Mouse (Mus musculus) limb, embryonic 12.5 days (tissue): ENCODE results near the gene Urad. TPM values are rescaled to one million over a fixed set of nuclear protein-coding genes. Genes with fewer than 3 reads are reported as not detected.
A peak's percentile ranks its signal among the peaks of the same experiment; 100 is the strongest.

Experiments used
- ATAC-seq: fragments of 200-750 bp; cut with Nextera tagmentation; 2 replicates; pipeline ENCODE4 v1.8.0; 2017; ENCODE audit warnings: low read depth, moderate TSS enrichment; ENCODE audit not compliant: insufficient number of reproducible peaks, insufficient read depth, low FRiP score, low TSS enrichment
- H3K27ac ChIP-seq: fragments of 300-500 bp; sonication (generic); 2 replicates; pipeline ENCODE4 v1.5.1; 2016; ENCODE audit warnings: mild to moderate bottlenecking, moderate library complexity
- H3K27me3 ChIP-seq: fragments of 300-500 bp; sonication (generic); 2 replicates; pipeline ENCODE4 v1.6.1; 2016; ENCODE audit warnings: mild to moderate bottlenecking, moderate library complexity
- H3K36me3 ChIP-seq: fragments of 300-500 bp; sonication (generic); 2 replicates; pipeline ENCODE4 v1.6.1; 2016; ENCODE audit warnings: mild to moderate bottlenecking, moderate library complexity
- H3K4me1 ChIP-seq: fragments of 300-500 bp; sonication (generic); replicated peaks from 2 replicates; pipeline ENCODE4 v1.6.1; 2016
- H3K4me2 ChIP-seq: fragments of 300-500 bp; sonication (generic); 2 replicates; pipeline ENCODE4 v1.6.1; 2016; ENCODE audit warnings: mild to moderate bottlenecking, moderate library complexity
- H3K4me3 ChIP-seq: fragments of 300-500 bp; sonication (generic); replicated peaks from 2 replicates; pipeline ENCODE4 v1.5.1; 2016; ENCODE audit warnings: mild to moderate bottlenecking
- H3K9ac ChIP-seq: fragments of 300-500 bp; sonication (generic); replicated peaks from 2 replicates; pipeline ENCODE4 v1.6.1; 2016; ENCODE audit warnings: mild to moderate bottlenecking, moderate library complexity
- H3K9me3 ChIP-seq: fragments of 300-500 bp; sonication (generic); 2 replicates; pipeline ENCODE4 v1.6.1; 2016; ENCODE audit warnings: mild to moderate bottlenecking, moderate library complexity
- whole genome bisulfite sequencing: fragments of 180-500 bp; shearing (Covaris S2); methylation state at CpG from one replicate; pipeline ENCODE4 v1.1.7; 2016; 5-methylcytosine and 5-hydroxymethylcytosine counted together
- polyA plus RNA-seq: library from polyadenylated mRNA; unstranded; fragments of >200 nt; fragmentation: Nextera tagmentation; extraction: Ambion mirVana; gene quantifications from 2 replicates; pipeline ENCODE4 v1.2.1, GENCODE M21; 2016

The Urad gene
- polyA plus RNA-seq, 1 experiment from 2014 or later, result not detected

DNA sequence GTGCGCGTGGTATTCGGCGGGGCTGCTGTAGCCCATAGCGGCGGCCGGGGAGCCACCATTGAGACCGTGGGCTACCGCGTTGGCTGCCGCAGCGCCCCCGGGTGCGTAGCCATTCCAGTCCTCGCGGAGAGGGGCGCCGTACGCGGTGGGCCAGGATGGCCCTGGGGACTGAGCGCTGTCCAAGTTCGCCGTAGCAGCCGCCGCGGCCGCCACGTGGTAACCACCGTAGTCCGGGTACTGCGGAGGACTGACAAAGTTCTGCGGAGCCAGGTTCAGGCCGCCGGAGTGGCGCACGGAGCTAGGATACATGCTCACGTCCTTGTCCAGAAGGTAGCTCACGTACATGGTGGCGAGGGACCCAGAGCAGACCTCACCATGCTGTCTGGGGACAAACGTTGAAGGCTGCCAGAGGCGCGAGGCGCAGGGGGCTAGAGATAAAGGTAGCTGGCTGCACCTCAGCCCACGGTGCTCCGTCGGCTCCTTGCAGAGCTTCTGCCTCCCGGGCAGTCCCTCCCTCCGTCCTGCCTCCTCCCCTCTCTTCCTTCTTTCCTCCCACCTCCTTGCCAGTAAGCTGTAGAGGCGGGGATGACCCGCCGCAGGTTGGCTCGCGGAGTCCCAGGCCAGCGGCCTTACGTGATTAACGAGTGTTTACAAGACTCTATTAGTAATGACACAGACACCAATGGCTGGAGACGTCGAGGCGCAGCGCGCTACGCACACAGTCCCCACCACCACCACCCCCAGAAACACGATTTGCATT is 15.4 kb downstream of the Urad start, which contains the start of gene Cdx2:
Gene Cdx2 (minus strand): TSS at position 633 of the 760 bp plus-strand sequence.
- no peaks in the 10 kb centered on the region for H3K36me3 ChIP-seq
- peak within 1 kb of the TSS; percentile 27 for H3K4me3 ChIP-seq
- no peak; the same call in 1 of the 2 replicates for ATAC-seq
- H3K4me2 ChIP-seq, result peak within 1 kb of the TSS; percentile 42
- H3K27ac ChIP-seq, result no peak within 1 kb of the TSS
- H3K27me3 ChIP-seq, result peaks cover 100% of the 10 kb centered on the region
- WGBS, result under 1% methylated on average over 63 of the region's 63 CpGs
- no peaks in the 10 kb centered on the region for H3K9me3 ChIP-seq
- H3K4me1 ChIP-seq, result peaks cover 32% of the 10 kb centered on the region
- H3K9ac ChIP-seq, result no peak within 1 kb of the TSS

DNA sequence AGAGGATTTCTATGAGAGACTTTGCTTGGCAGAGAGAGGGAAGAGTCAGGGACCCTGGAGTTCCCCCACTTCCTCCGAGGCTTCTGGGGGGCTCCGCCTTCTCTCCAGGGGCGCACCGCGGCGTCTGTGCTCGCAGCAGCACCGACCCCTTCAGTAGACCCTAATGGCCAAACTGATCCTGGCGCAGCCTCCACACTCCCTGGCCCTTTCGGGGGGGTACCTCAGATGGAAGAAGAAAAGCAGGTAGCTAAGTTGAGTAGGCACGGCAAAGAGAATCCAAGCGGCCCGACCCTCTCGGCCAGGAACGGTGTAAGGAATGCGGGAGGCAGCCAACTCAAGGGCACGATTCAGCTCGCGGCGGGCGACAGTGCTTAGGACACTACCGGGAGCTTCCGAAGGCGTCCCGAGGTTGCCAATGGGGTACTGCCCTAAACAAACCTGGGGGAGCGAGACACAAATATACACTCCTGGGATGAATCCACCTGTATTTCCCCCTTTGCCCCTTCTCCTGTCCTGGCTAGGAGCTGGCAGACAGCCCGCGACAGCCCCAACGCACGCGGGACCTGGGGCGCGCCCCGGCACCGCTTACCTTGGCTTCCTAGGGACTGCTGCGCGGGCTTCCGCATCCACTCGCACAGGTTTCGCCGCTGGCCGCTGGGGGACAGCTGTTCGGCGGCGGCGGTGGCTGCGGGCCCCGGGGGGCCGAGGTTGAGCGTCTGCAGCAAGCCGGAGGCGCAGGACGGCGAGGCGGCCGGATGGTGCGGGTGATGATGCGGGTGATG is 16.2 kb downstream of the Urad start:
- peaks cover 100% of the 10 kb centered on the region for H3K27me3 ChIP-seq
- H3K9ac ChIP-seq, result no peak overlapping the region
- H3K36me3 ChIP-seq, result no peaks in the 10 kb centered on the region
- H3K9me3 ChIP-seq, result no peaks in the 10 kb centered on the region
- H3K4me2 ChIP-seq, result peak overlapping the region; percentile 42
- H3K4me1 ChIP-seq, result peaks cover 35% of the 10 kb centered on the region
- peak overlapping the region; percentile 27 for H3K4me3 ChIP-seq
- under 1% methylated on average over 57 of the region's 58 CpGs for WGBS
- no peak overlapping the region for H3K27ac ChIP-seq
- no peak for ATAC-seq

DNA sequence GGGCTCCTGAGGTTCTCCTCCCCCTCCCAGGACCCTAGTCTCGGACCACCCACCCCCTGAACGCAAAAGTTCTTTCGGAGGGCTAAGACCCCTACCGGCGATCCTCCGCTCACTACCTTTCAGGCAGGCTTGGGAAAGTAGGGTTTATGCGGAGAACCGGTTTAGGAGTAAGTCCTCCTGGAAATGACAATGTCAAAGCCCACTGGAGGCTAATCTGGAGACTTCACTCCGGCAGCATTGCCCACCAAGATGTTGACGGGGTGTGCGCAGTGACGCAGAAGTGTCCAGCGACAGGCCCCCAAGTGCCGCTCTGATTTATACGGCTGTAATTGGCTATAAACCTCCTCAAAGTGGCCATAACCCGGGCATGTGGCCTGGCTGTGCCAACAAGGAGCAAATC is 17.1 kb downstream of the Urad start:
- H3K4me2 ChIP-seq, result peak overlapping the region; percentile 19; the same call in 1 of the 2 replicates
- peaks cover 100% of the 10 kb centered on the region for H3K27me3 ChIP-seq
- H3K9ac ChIP-seq, result no peak overlapping the region
- no peak for ATAC-seq
- H3K4me3 ChIP-seq, result peak overlapping the region; percentile 27
- H3K4me1 ChIP-seq, result peaks cover 40% of the 10 kb centered on the region
- WGBS, result under 1% methylated on average over 16 of the region's 16 CpGs
- H3K9me3 ChIP-seq, result no peaks in the 10 kb centered on the region
- no peak overlapping the region for H3K27ac ChIP-seq
- no peaks in the 10 kb centered on the region for H3K36me3 ChIP-seq

DNA sequence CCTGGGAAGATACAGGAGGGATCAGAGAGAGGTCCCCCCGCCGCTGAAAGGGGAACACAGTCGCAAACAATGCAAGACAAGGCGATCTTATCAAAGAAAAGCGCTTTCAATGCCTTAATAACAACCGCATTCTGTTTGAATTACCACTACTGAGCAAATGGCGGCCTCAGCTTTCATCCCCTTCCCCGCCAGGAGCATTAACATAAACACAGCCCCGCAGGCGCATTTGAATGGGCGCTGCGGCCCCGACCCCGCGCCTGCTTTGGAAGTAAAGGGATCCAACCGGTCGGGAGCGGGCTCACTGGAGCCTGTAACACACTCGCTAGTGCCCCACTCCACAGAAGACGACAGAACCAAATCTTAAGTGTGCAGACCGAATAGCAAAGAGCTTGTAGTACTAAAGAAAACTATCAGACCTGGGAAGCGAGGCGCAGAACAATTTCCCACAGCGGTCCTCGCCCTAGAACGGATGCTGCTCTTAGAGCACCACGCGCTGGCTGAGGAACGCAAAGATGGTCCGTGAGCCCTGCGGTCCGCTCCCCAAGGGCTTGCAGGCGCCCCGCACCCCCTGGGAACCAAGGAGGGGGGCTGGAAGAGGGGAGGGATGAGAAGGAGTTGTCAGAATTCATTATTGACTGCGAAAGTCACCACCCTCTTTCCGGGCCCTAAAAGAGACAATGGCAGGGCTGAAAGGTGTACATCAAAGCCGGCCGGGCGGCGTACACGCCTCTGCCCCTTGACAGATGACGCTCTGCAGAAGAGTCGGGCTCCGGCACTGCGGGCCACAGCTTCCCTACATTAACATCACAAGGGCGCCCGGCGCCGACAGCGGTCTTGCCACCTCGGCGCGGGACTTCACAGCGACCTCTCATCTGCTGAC is 17.7 kb downstream of the Urad start:
- H3K27me3 ChIP-seq, result peaks cover 100% of the 10 kb centered on the region
- no peaks in the 10 kb centered on the region for H3K9me3 ChIP-seq
- under 1% methylated on average over 54 of the region's 54 CpGs for WGBS
- peaks cover 47% of the 10 kb centered on the region for H3K4me1 ChIP-seq
- H3K4me3 ChIP-seq, result peak overlapping the region; percentile 27; the same call in 1 of the 2 replicates
- H3K27ac ChIP-seq, result no peak overlapping the region
- no peak for ATAC-seq
- no peak overlapping the region for H3K9ac ChIP-seq
- no peaks in the 10 kb centered on the region for H3K36me3 ChIP-seq
- peak overlapping the region; percentile 19; the same call in 1 of the 2 replicates for H3K4me2 ChIP-seq

DNA sequence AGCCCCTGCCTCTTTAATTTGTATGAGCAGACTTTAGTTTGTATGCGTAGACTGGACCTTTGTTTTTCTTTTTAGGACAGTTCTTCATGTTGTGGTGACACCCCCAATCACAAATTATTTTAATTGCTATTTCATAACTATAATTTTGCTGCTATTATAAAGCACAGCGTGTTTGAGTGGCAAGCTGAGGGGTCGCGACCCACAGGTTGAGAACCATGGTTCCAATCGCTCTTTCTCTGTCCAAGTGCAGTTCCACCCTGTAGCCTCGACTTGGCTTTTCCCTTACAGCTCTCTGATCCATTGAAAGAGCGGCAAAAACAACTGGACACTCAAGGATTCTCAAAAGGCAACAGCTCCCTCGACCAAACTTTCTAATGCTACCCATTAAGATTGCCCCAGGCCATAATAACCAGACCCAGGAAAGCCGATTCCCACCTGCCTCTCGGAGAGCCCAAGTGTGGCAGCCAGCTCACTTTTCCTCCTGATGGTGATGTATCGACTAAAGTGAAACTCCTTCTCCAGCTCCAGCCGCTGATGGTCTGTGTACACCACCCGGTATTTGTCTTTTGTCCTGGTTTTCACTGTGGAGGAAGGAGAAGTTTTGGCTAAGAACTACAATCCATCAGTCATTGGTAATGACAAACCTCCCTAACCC is 19.4 kb downstream of the Urad start:
- H3K36me3 ChIP-seq, result no peaks in the 10 kb centered on the region
- H3K4me3 ChIP-seq, result no peak overlapping the region
- H3K9me3 ChIP-seq, result no peaks in the 10 kb centered on the region
- H3K4me1 ChIP-seq, result peaks cover 50% of the 10 kb centered on the region
- no peak overlapping the region for H3K4me2 ChIP-seq
- H3K27me3 ChIP-seq, result peaks cover 99% of the 10 kb centered on the region
- 10% methylated on average over 13 of the region's 13 CpGs for WGBS
- no peak overlapping the region for H3K9ac ChIP-seq
- ATAC-seq, result no peak
- no peak overlapping the region for H3K27ac ChIP-seq

DNA sequence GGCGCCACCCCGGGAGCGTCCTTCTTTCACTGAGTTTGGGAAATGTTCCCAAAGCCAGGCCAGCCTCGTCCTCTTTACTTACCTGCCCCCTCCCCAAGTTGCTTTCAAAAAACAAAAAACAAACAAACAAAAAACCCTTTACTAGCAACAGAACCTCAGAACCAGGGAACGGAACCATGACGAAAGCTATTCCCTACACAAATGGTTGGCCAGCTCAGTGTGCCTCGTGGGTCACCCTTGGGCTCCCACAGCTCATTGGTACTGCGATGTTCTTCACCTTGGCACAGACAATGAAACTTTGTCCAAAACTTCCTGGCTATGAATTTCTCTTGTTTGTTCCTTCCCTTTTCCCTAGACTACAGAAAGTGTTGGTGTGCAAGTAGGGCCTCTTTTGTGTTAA is 20.1 kb downstream of the Urad start:
- 21% methylated on average over 8 of the region's 8 CpGs for WGBS

DNA sequence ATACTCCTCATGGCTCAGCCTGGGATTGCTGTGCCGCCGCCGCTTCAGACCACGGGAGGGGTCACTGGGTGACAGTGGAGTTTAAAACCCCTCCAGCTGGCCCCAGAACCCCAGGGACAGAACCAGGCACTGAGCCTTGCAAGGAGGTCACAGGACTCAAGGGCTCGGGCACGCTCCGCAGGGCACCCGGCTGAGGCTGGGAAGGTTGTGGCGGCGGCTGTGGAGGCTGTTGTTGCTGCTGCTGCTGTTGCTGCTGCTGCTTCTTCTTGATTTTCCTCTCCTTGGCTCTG is 20.5 kb downstream of the Urad start:
- Histone ChIP-seq H3K27me3 (peaks cover 99% of the 10 kb centered on the region), H3K4me3 (no peak overlapping the region), H3K4me2 (no peak overlapping the region), H3K4me1 (peaks cover 44% of the 10 kb centered on the region), H3K27ac (no peak overlapping the region), H3K9me3 (no peaks in the 10 kb centered on the region), H3K36me3 (no peaks in the 10 kb centered on the region), H3K9ac (no peak overlapping the region)
- ATAC-seq, result no peak
- WGBS, result 8% methylated on average over 10 of the region's 10 CpGs

More for the DNA sequence above, 20.1 kb downstream of the Urad start:
- Histone ChIP-seq H3K9me3 (no peaks in the 10 kb centered on the region), H3K4me1 (peaks cover 48% of the 10 kb centered on the region), H3K4me2 (no peak overlapping the region), H3K36me3 (no peaks in the 10 kb centered on the region), H3K9ac (no peak overlapping the region), H3K4me3 (no peak overlapping the region), H3K27ac (no peak overlapping the region), H3K27me3 (peaks cover 99% of the 10 kb centered on the region)
- ATAC-seq, result no peak

DNA sequence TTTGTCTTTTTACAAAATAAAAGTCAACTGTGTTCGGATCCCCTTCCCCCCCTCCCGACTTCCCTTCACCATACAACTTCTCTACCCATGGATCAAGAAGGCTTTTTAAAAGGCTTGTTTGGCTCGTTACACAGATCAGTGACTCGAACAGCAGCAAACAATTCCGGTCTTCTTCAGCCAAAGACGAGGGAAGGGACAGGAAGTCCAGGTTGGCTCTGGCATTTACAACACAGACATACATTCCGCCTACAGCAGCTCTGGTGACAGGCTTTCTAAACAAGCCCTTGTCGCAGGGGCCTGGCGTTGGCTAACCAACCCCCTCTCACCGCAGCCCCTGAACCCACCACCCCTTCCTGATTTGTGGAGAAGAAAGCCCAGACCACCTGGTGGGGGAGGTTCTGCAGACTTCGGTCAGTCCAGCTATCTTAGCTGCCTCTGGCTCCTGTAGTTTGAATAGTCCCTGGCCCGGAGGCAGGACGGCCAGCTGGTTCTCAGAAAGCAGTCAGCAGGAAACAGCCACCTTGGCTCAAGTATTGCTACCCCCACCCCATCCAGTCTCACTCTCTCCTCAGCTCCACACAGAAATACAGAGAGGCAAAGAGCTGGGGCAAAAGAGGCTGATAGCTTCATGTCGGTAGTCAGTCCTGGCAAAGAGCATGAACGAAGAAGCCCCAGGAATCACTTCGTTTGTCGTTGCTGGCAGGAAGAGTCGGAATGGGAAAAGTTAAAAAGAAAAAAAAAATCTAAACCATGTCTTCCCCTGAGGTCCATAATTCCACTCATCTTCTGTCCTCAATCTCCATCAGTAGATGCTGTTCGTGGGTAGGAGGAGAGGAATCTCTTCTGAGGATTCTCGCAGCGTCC is 21.1 kb downstream of the Urad start:
- no peak overlapping the region for H3K4me2 ChIP-seq
- no peak overlapping the region for H3K9ac ChIP-seq
- no peaks in the 10 kb centered on the region for H3K36me3 ChIP-seq
- peaks cover 98% of the 10 kb centered on the region for H3K27me3 ChIP-seq
- H3K27ac ChIP-seq, result no peak overlapping the region
- H3K9me3 ChIP-seq, result no peaks in the 10 kb centered on the region
- peaks cover 38% of the 10 kb centered on the region for H3K4me1 ChIP-seq
- H3K4me3 ChIP-seq, result peak overlapping the region; percentile 6; the same call in 1 of the 2 replicates
- no peak for ATAC-seq
- WGBS, result 3% methylated on average over 21 of the region's 21 CpGs

DNA sequence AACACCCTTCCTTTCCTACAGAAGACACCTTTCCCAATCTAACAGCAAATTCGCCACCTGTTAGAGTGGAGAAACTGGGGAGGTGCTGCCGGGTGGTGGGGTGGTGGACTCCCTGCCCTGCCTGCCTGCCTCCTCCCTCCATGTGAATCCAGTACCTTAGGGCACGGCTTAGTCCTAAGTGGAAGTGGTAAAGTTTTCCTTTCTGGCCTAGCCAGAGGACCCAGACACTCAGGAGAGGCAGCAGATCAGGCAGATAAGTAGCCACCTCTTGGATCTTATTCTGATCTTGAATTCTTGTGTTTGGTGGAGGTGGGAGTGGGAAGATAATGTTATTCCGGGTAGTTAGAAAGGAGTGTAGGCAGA is 22.3 kb downstream of the Urad start:
- Histone ChIP-seq H3K4me2 (peak overlapping the region; percentile 54), H3K4me1 (peaks cover 28% of the 10 kb centered on the region), H3K9ac (no peak overlapping the region), H3K9me3 (no peaks in the 10 kb centered on the region), H3K27ac (no peak overlapping the region), H3K4me3 (peak overlapping the region; percentile 32), H3K27me3 (peaks cover 96% of the 10 kb centered on the region), H3K36me3 (no peaks in the 10 kb centered on the region)
- ATAC-seq, result no peak
- WGBS, result 4% methylated on average over 4 of the region's 4 CpGs
